Mouse (Mus musculus): Measurements from ENCODE around the gene Ripor3. TPM values are rescaled to one million over a fixed set of nuclear protein-coding genes. Genes with fewer than 3 reads are reported as not detected.

Gene Ripor3
- polyA plus RNA-seq, 1 experiment from 2014 or later = 1.5 TPM

- no peak overlapping the region for H3K9ac ChIP-seq
- no peaks in the 10 kb centered on the region for H3K9me3 ChIP-seq (replicated peaks)
- WGBS = 84% methylated on average over 3 of the region's 3 CpGs
- H3K36me3 ChIP-seq = peaks cover 68% of the 10 kb centered on the region
- no peak overlapping the region for H3K27ac ChIP-seq (ENCODE audit: poor library complexity, severe bottlenecking)
- H3K27me3 ChIP-seq (replicated peaks) = no peaks in the 10 kb centered on the region
- H3K4me1 ChIP-seq (replicated peaks) = peaks cover 35% of the 10 kb centered on the region
- H3K4me3 ChIP-seq = no peak overlapping the region
- ATAC-seq (ENCODE audit: insufficient number of reproducible peaks, low FRiP score) = no peak
- H3K4me2 ChIP-seq = no peak overlapping the region
These were observed 44.5 kb downstream of the Ripor3 start for GRCm38 (mm10) chr2:167965911-167966310.

- 63% methylated on average over 9 of the region's 9 CpGs for WGBS
- Histone ChIP-seq H3K27ac (ENCODE audit: poor library complexity, severe bottlenecking) (no peak overlapping the region), H3K27me3 (replicated peaks) (no peaks in the 10 kb centered on the region), H3K9me3 (replicated peaks) (no peaks in the 10 kb centered on the region), H3K4me2 (no peak overlapping the region), H3K4me1 (replicated peaks) (peaks cover 51% of the 10 kb centered on the region), H3K36me3 (peaks cover 55% of the 10 kb centered on the region), H3K9ac (no peak overlapping the region), H3K4me3 (no peak overlapping the region)
- no peak for ATAC-seq (ENCODE audit: insufficient number of reproducible peaks, low FRiP score)
These were observed 46.1 kb downstream of the Ripor3 start for GRCm38 (mm10) chr2:167964320-167964719.

GRCm38 (mm10) chr2:167963778-167964300 lies 46.6 kb downstream of the Ripor3 start:
- Histone ChIP-seq H3K4me1 (replicated peaks) (peaks cover 56% of the 10 kb centered on the region), H3K9me3 (replicated peaks) (no peaks in the 10 kb centered on the region), H3K27ac (ENCODE audit: poor library complexity, severe bottlenecking) (peak overlapping the region; percentile 58; the same call in 1 of the 2 replicates), H3K4me2 (no peak overlapping the region), H3K9ac (no peak overlapping the region), H3K36me3 (peaks cover 50% of the 10 kb centered on the region), H3K4me3 (no peak overlapping the region), H3K27me3 (replicated peaks) (no peaks in the 10 kb centered on the region)
- no peak for ATAC-seq (ENCODE audit: insufficient number of reproducible peaks, low FRiP score)
- WGBS = 87% methylated on average over 9 of the region's 9 CpGs

- peak overlapping the region; percentile 58; the same call in 1 of the 2 replicates for H3K27ac ChIP-seq (ENCODE audit: poor library complexity, severe bottlenecking)
- H3K36me3 ChIP-seq = peaks cover 44% of the 10 kb centered on the region
- H3K4me3 ChIP-seq = no peak overlapping the region
- no peaks in the 10 kb centered on the region for H3K9me3 ChIP-seq (replicated peaks)
- H3K27me3 ChIP-seq (replicated peaks) = no peaks in the 10 kb centered on the region
- no peak overlapping the region for H3K9ac ChIP-seq
- no peak for ATAC-seq (ENCODE audit: insufficient number of reproducible peaks, low FRiP score)
- H3K4me2 ChIP-seq = no peak overlapping the region
- H3K4me1 ChIP-seq (replicated peaks) = peaks cover 62% of the 10 kb centered on the region
- 51% methylated on average over 4 of the region's 4 CpGs for WGBS
These were observed 47.2 kb downstream of the Ripor3 start for GRCm38 (mm10) chr2:167963176-167963575.

- Histone ChIP-seq H3K36me3 (peaks cover 35% of the 10 kb centered on the region), H3K4me3 (no peak overlapping the region), H3K9ac (no peak overlapping the region), H3K4me1 (replicated peaks) (peaks cover 70% of the 10 kb centered on the region), H3K9me3 (replicated peaks) (no peaks in the 10 kb centered on the region), H3K27ac (ENCODE audit: poor library complexity, severe bottlenecking) (peak overlapping the region; percentile 58), H3K4me2 (no peak overlapping the region), H3K27me3 (replicated peaks) (no peaks in the 10 kb centered on the region)
- 79% methylated on average over 6 of the region's 6 CpGs for WGBS
- ATAC-seq (ENCODE audit: insufficient number of reproducible peaks, low FRiP score) = no peak
These were observed 48.1 kb downstream of the Ripor3 start for GRCm38 (mm10) chr2:167962347-167962746.

GRCm38 (mm10) chr2:167960584-167960983 lies 49.8 kb downstream of the Ripor3 start:
- peaks cover 81% of the 10 kb centered on the region for H3K4me1 ChIP-seq (replicated peaks)
- WGBS = 72% methylated on average over 8 of the region's 8 CpGs
- H3K9me3 ChIP-seq (replicated peaks) = no peaks in the 10 kb centered on the region
- no peak overlapping the region for H3K4me3 ChIP-seq
- no peak overlapping the region for H3K9ac ChIP-seq
- H3K36me3 ChIP-seq = peaks cover 18% of the 10 kb centered on the region
- H3K4me2 ChIP-seq = no peak overlapping the region
- H3K27ac ChIP-seq (ENCODE audit: poor library complexity, severe bottlenecking) = peak overlapping the region; percentile 70; the same call in 1 of the 2 replicates
- H3K27me3 ChIP-seq (replicated peaks) = no peaks in the 10 kb centered on the region
- ATAC-seq (ENCODE audit: insufficient number of reproducible peaks, low FRiP score) = no peak

GRCm38 (mm10) chr2:167959996-167960395 lies 50.4 kb downstream of the Ripor3 start:
- peaks cover 12% of the 10 kb centered on the region for H3K36me3 ChIP-seq
- no peak overlapping the region for H3K9ac ChIP-seq
- no peaks in the 10 kb centered on the region for H3K27me3 ChIP-seq (replicated peaks)
- WGBS = 41% methylated on average over 7 of the region's 7 CpGs
- peaks cover 82% of the 10 kb centered on the region for H3K4me1 ChIP-seq (replicated peaks)
- H3K9me3 ChIP-seq (replicated peaks) = no peaks in the 10 kb centered on the region
- H3K27ac ChIP-seq (ENCODE audit: poor library complexity, severe bottlenecking) = peak overlapping the region; percentile 70; the same call in 1 of the 2 replicates
- H3K4me2 ChIP-seq = no peak overlapping the region
- H3K4me3 ChIP-seq = no peak overlapping the region
- no peak for ATAC-seq (ENCODE audit: insufficient number of reproducible peaks, low FRiP score)

GRCm38 (mm10) chr2:167959384-167959911 lies 51.0 kb downstream of the Ripor3 start:
- peaks cover 83% of the 10 kb centered on the region for H3K4me1 ChIP-seq (replicated peaks)
- no peaks in the 10 kb centered on the region for H3K9me3 ChIP-seq (replicated peaks)
- peak overlapping the region; percentile 70 for H3K27ac ChIP-seq (ENCODE audit: poor library complexity, severe bottlenecking)
- ATAC-seq (ENCODE audit: insufficient number of reproducible peaks, low FRiP score) = no peak
- H3K4me2 ChIP-seq = peak overlapping the region; percentile 34
- peaks cover 6% of the 10 kb centered on the region for H3K36me3 ChIP-seq
- no peak overlapping the region for H3K4me3 ChIP-seq
- 52% methylated on average over 4 of the region's 4 CpGs for WGBS
- no peaks in the 10 kb centered on the region for H3K27me3 ChIP-seq (replicated peaks)
- H3K9ac ChIP-seq = no peak overlapping the region

GRCm38 (mm10) chr2:167958843-167959242 lies 51.6 kb downstream of the Ripor3 start:
- Histone ChIP-seq H3K4me1 (replicated peaks) (peaks cover 78% of the 10 kb centered on the region), H3K4me2 (peak overlapping the region; percentile 34), H3K36me3 (peaks cover under 1% of the 10 kb centered on the region), H3K9ac (0 out of 2 replicates have a peak overlapping the region, but pooled peaks have one; percentile 13), H3K4me3 (no peak overlapping the region), H3K9me3 (replicated peaks) (no peaks in the 10 kb centered on the region), H3K27me3 (replicated peaks) (no peaks in the 10 kb centered on the region), H3K27ac (ENCODE audit: poor library complexity, severe bottlenecking) (peak overlapping the region; percentile 71)
- 35% methylated on average over 4 of the region's 4 CpGs for WGBS
- ATAC-seq (ENCODE audit: insufficient number of reproducible peaks, low FRiP score) = 0 out of 2 replicates have a peak, but pooled peaks have one; percentile 42

- Histone ChIP-seq H3K27ac (ENCODE audit: poor library complexity, severe bottlenecking) (peak overlapping the region; percentile 71), H3K9me3 (replicated peaks) (no peaks in the 10 kb centered on the region), H3K4me2 (no peak overlapping the region), H3K36me3 (no peaks in the 10 kb centered on the region), H3K4me1 (replicated peaks) (peaks cover 77% of the 10 kb centered on the region), H3K4me3 (no peak overlapping the region), H3K27me3 (replicated peaks) (no peaks in the 10 kb centered on the region), H3K9ac (0 out of 2 replicates have a peak overlapping the region, but pooled peaks have one; percentile 13)
- 24% methylated on average over 5 of the region's 5 CpGs for WGBS
- ATAC-seq (ENCODE audit: insufficient number of reproducible peaks, low FRiP score) = no peak
These were observed 52.2 kb downstream of the Ripor3 start for GRCm38 (mm10) chr2:167958082-167958788.

GRCm38 (mm10) chr2:167957539-167957938 lies 52.9 kb downstream of the Ripor3 start:
- H3K36me3 ChIP-seq = no peaks in the 10 kb centered on the region; the same call in 1 of the 2 replicates
- H3K27ac ChIP-seq (ENCODE audit: poor library complexity, severe bottlenecking) = peak overlapping the region; percentile 71; the same call in 1 of the 2 replicates
- ATAC-seq (ENCODE audit: insufficient number of reproducible peaks, low FRiP score) = no peak
- no peaks in the 10 kb centered on the region for H3K27me3 ChIP-seq (replicated peaks)
- H3K9ac ChIP-seq = no peak overlapping the region
- no peak overlapping the region for H3K4me2 ChIP-seq
- H3K4me3 ChIP-seq = no peak overlapping the region
- 92% methylated on average over 1 of the region's 1 CpGs for WGBS
- H3K9me3 ChIP-seq (replicated peaks) = no peaks in the 10 kb centered on the region
- H3K4me1 ChIP-seq (replicated peaks) = peaks cover 75% of the 10 kb centered on the region

All from heart, embryonic 12.5 days (tissue).